12 mouse cellular contexts compared by ENCODE assay signal in genomic region chr2:103659648-103660556, GRCm38 (mm10).
DNase-seq lines count a peak whose midpoint lies in the region; ATAC-seq and TF ChIP-seq lines count a peak whose summit lies in the region.
"Had no signal": no experiment of that assay in that cellular context is flagged by ENCODE, and none has a peak within 500 bp of the region (broad histone marks: within the 10 kb centered on the region; RNA-seq: fewer than 3 reads in every experiment).

No protein-coding gene starts in this region.

- no peak for ATAC-seq in forebrain, embryonic 13.5 days
- no peak for ATAC-seq in heart, postnatal 0 days (ENCODE audit: insufficient read depth, low read depth)
- ATAC-seq in hindbrain, embryonic 11.5 days (ENCODE audit: low FRiP score), result peak; percentile 64
- ATAC-seq in midbrain, embryonic 14.5 days (ENCODE audit: low FRiP score, low TSS enrichment), result no peak
- ATAC-seq in monocyte, adult 5-6 weeks (replicated peaks; ENCODE audit: insufficient number of reproducible peaks, low FRiP score, low TSS enrichment, poor library complexity, severe bottlenecking), result no peak
- ATAC-seq in granulocyte monocyte progenitor cell, adult 5-6 weeks (replicated peaks; ENCODE audit: poor library complexity, severe bottlenecking), result no peak

- no peak overlapping the region for H3K9ac ChIP-seq in forebrain, embryonic 13.5 days
- H3K9ac ChIP-seq in heart, postnatal 0 days (replicated peaks; ENCODE audit: low read depth, low read length), result no peak overlapping the region
- no peak overlapping the region for H3K9ac ChIP-seq in hindbrain, embryonic 11.5 days (ENCODE audit: low read depth, low read length)
- no peak overlapping the region; the same call in 1 of the 2 replicates for H3K9ac ChIP-seq in midbrain, embryonic 14.5 days (replicated peaks; ENCODE audit: low read length)
- H3K9ac ChIP-seq: limb, embryonic 15.5 days; lung, embryonic 14.5 days had no signal

- peaks cover 16% of the 10 kb centered on the region; the same call in 1 of the 2 replicates for H3K27me3 ChIP-seq in forebrain, embryonic 10.5 days (ENCODE audit: poor library complexity, severe bottlenecking)
- H3K27me3 ChIP-seq in forebrain, embryonic 13.5 days, result no peaks in the 10 kb centered on the region
- no peaks in the 10 kb centered on the region for H3K27me3 ChIP-seq in heart, postnatal 0 days (ENCODE audit: control insufficient read depth, insufficient read depth, low read length)
- no peaks in the 10 kb centered on the region for H3K27me3 ChIP-seq in hindbrain, embryonic 11.5 days (ENCODE audit: control insufficient read depth, insufficient read depth, low read length)
- H3K27me3 ChIP-seq in midbrain, embryonic 14.5 days (ENCODE audit: control insufficient read depth, insufficient read depth, low read length), result no peaks in the 10 kb centered on the region
- H3K27me3 ChIP-seq: limb, embryonic 15.5 days had no signal

- TF ChIP-seq EP300 in heart, postnatal 0 days (IDR thresholded peaks at IDR 0.05; ENCODE audit: low read depth), result no peak

- H3K36me3 ChIP-seq in forebrain, embryonic 10.5 days (replicated peaks), result no peaks in the 10 kb centered on the region
- no peaks in the 10 kb centered on the region for H3K36me3 ChIP-seq in forebrain, embryonic 13.5 days (ENCODE audit: poor library complexity, severe bottlenecking)
- no peaks in the 10 kb centered on the region for H3K36me3 ChIP-seq in heart, postnatal 0 days (replicated peaks; ENCODE audit: control insufficient read depth, insufficient read depth, low read length)
- no peaks in the 10 kb centered on the region for H3K36me3 ChIP-seq in hindbrain, embryonic 11.5 days (ENCODE audit: control insufficient read depth, insufficient read depth, low read length)
- no peaks in the 10 kb centered on the region for H3K36me3 ChIP-seq in midbrain, embryonic 14.5 days (ENCODE audit: control insufficient read depth, insufficient read depth, low read length)
- H3K36me3 ChIP-seq: limb, embryonic 15.5 days had no signal

- no peak for DNase-seq in forebrain, embryonic 10.5 days (ENCODE audit: extremely low spot score, low spot score)
- DNase-seq in heart, postnatal 0 days (ENCODE audit: low spot score), result no peak
- DNase-seq in heart, postnatal 36 days, result no peak
- peak; percentile 52 for DNase-seq in hindbrain, embryonic 11.5 days (ENCODE audit: low spot score)
- DNase-seq in midbrain, embryonic 14.5 days, result peak; percentile 52
- DNase-seq: adrenal gland, postnatal 14 days; cerebellum, postnatal 25 days; lung, embryonic 14.5 days had no signal

- intact Hi-C loops in heart, postnatal 36 days (cut with DNase I), result loop anchor here (5.0 kb wide), 1 partner anchor 37 kb away; no protein-coding TSS in a partner anchor

- H3K4me1 ChIP-seq in forebrain, embryonic 10.5 days, result peaks cover 52% of the 10 kb centered on the region
- peaks cover 26% of the 10 kb centered on the region for H3K4me1 ChIP-seq in forebrain, embryonic 13.5 days
- peaks cover 65% of the 10 kb centered on the region for H3K4me1 ChIP-seq in heart, postnatal 0 days (ENCODE audit: control insufficient read depth, insufficient read depth)
- peaks cover 5% of the 10 kb centered on the region for H3K4me1 ChIP-seq in hindbrain, embryonic 11.5 days (replicated peaks; ENCODE audit: control insufficient read depth, insufficient read depth, low read length)
- peaks cover 22% of the 10 kb centered on the region for H3K4me1 ChIP-seq in midbrain, embryonic 14.5 days (ENCODE audit: control insufficient read depth, insufficient read depth, low read length)

- H3K4me2 ChIP-seq in forebrain, embryonic 13.5 days, result no peak overlapping the region
- H3K4me2 ChIP-seq in heart, postnatal 0 days (ENCODE audit: low read depth, low read length), result no peak overlapping the region
- H3K4me2 ChIP-seq in hindbrain, embryonic 11.5 days (replicated peaks; ENCODE audit: low read depth, low read length), result no peak overlapping the region
- no peak overlapping the region for H3K4me2 ChIP-seq in midbrain, embryonic 14.5 days (ENCODE audit: low read length)
- H3K4me2 ChIP-seq: limb, embryonic 15.5 days; lung, embryonic 14.5 days had no signal

- H3K9me3 ChIP-seq in forebrain, embryonic 10.5 days, result no peaks in the 10 kb centered on the region
- H3K9me3 ChIP-seq in forebrain, embryonic 13.5 days (replicated peaks), result no peaks in the 10 kb centered on the region
- no peaks in the 10 kb centered on the region for H3K9me3 ChIP-seq in heart, postnatal 0 days (replicated peaks; ENCODE audit: control insufficient read depth, low read length)
- no peaks in the 10 kb centered on the region for H3K9me3 ChIP-seq in hindbrain, embryonic 11.5 days (ENCODE audit: control insufficient read depth, low read length)
- H3K9me3 ChIP-seq in midbrain, embryonic 14.5 days (ENCODE audit: control insufficient read depth, low read length), result no peaks in the 10 kb centered on the region
- H3K9me3 ChIP-seq: limb, embryonic 15.5 days had no signal

- WGBS in forebrain, embryonic 10.5 days, result 73% methylated on average over 15 of the region's 15 CpGs
- 61% methylated on average over 15 of the region's 15 CpGs for WGBS in forebrain, embryonic 13.5 days
- WGBS in heart, postnatal 0 days, result 41% methylated on average over 15 of the region's 15 CpGs
- 69% methylated on average over 15 of the region's 15 CpGs for WGBS in hindbrain, embryonic 11.5 days
- WGBS in midbrain, embryonic 14.5 days, result 49% methylated on average over 15 of the region's 15 CpGs

- TF ChIP-seq CTCF in heart, postnatal 0 days (IDR thresholded peaks at IDR 0.05; ENCODE audit: low read depth), result no peak

- H3K4me3 ChIP-seq in forebrain, embryonic 10.5 days, result no peak overlapping the region
- H3K4me3 ChIP-seq in forebrain, embryonic 13.5 days, result no peak overlapping the region
- H3K4me3 ChIP-seq in heart, postnatal 0 days (ENCODE audit: low read depth, low read length), result no peak overlapping the region
- no peak overlapping the region for H3K4me3 ChIP-seq in hindbrain, embryonic 11.5 days (ENCODE audit: low read depth, low read length)
- no peak overlapping the region for H3K4me3 ChIP-seq in midbrain, embryonic 14.5 days (replicated peaks; ENCODE audit: low read depth, low read length)
- H3K4me3 ChIP-seq: limb, embryonic 15.5 days had no signal

- peak overlapping the region; percentile 66 for H3K27ac ChIP-seq in forebrain, embryonic 10.5 days
- H3K27ac ChIP-seq in forebrain, embryonic 13.5 days, result no peak overlapping the region
- peak overlapping the region; percentile 14; the same call in 1 of the 2 replicates for H3K27ac ChIP-seq in heart, postnatal 0 days (ENCODE audit: low read depth)
- peak overlapping the region; percentile 61 for H3K27ac ChIP-seq in hindbrain, embryonic 11.5 days (ENCODE audit: low read depth, low read length)
- peak overlapping the region; percentile 63 for H3K27ac ChIP-seq in midbrain, embryonic 14.5 days (replicated peaks; ENCODE audit: low read depth, low read length)
- H3K27ac ChIP-seq: limb, embryonic 15.5 days had no signal

Comparison
In these comparisons a context has a peak if more than half of its experiments do, and no peak if none do; other contexts are left out.
1. DNase-seq: peak in hindbrain, embryonic 11.5 days (single experiment) and midbrain, embryonic 14.5 days (single experiment); none in forebrain, embryonic 10.5 days (single experiment), heart, postnatal 0 days (single experiment) and heart, postnatal 36 days (0 of 2).